Mouse (Mus musculus) liver, postnatal 0 days (tissue): ENCODE measurements around the gene Polr2i.

Source experiments
- CTCF ChIP-seq: sonication (generic); IDR thresholded peaks from 2 replicates; pipeline ENCODE4 v1.5.1; 2016; ENCODE audit warnings: antibody characterized with exemption, low read depth
- EP300 ChIP-seq: IDR thresholded peaks from 2 replicates; pipeline ENCODE4 v1.6.1; 2016; ENCODE audit warnings: antibody characterized with exemption, low read depth, mild to moderate bottlenecking

DNA sequence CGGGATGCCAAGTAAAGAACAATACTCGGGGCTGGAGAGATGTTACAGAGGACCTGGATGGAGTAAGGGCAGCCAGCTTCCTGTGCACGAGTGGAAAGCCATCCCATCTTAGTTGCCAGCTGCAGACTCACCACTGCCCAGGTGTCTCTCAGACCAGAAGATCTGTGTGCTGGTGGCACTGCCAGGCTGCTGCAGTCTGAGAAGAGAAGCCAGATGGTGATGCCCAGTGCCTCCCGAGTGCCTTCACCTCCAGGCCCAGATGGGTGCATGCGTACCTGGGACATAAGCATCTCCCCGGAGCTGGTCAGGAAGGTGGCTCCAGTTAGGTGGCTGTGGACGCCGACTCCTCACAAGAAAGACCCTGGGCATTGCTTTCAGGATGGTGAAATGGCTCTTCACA is 3.3 kb downstream of the Polr2i start:
- TF ChIP-seq EP300 (no peak), CTCF (no peak)
